9 mouse cellular contexts compared by ENCODE assay signal in genomic region chr2:169360272-169360671, GRCm38 (mm10).
DNase-seq lines count a peak whose midpoint lies in the region; ATAC-seq and TF ChIP-seq lines count a peak whose summit lies in the region.
"Had no signal": no experiment of that assay in that cellular context is flagged by ENCODE, and none has a peak within 500 bp of the region (broad histone marks: within the 10 kb centered on the region; RNA-seq: fewer than 3 reads in every experiment).

No protein-coding gene starts in this region.

- no peaks in the 10 kb centered on the region for H3K27me3 ChIP-seq in kidney, embryonic 16.5 days (ENCODE audit: insufficient read depth, low read length)
- no peaks in the 10 kb centered on the region for H3K27me3 ChIP-seq in lung, postnatal 0 days (replicated peaks; ENCODE audit: insufficient read depth, low read length)

- peak; percentile 7 to 43 for DNase-seq in adrenal gland, adult (ENCODE audit: inconsistent age in 2 of 2, low spot score in 1 of 2)
- no peak for DNase-seq in adrenal gland, adult 8-10 months
- peak; percentile 10 for DNase-seq in adrenal gland, postnatal 25 days
- peak; percentile 44 for DNase-seq in gastrocnemius, postnatal 10 days
- DNase-seq in lung, postnatal 0 days (ENCODE audit: low spot score) = peak; percentile 29
- DNase-seq in retina, embryonic 14.5 days (ENCODE audit: low spot score) = peak; percentile 59

- no peak overlapping the region for H3K27ac ChIP-seq in kidney, embryonic 16.5 days (ENCODE audit: low read length)
- H3K27ac ChIP-seq in lung, postnatal 0 days (ENCODE audit: low read length) = no peak overlapping the region
- H3K27ac ChIP-seq: macrophage had no signal

- TF ChIP-seq EP300 in lung, postnatal 0 days (IDR thresholded peaks at IDR 0.05) = no peak

- no peaks in the 10 kb centered on the region for H3K36me3 ChIP-seq in kidney, embryonic 16.5 days (ENCODE audit: insufficient read depth, low read length)
- H3K36me3 ChIP-seq in lung, postnatal 0 days (ENCODE audit: insufficient read depth, low read length) = no peaks in the 10 kb centered on the region

- no peaks in the 10 kb centered on the region for H3K9me3 ChIP-seq in kidney, embryonic 16.5 days (ENCODE audit: low read length)
- no peaks in the 10 kb centered on the region for H3K9me3 ChIP-seq in lung, postnatal 0 days (ENCODE audit: low read length)

- H3K4me3 ChIP-seq in kidney, embryonic 16.5 days (ENCODE audit: low read length) = peak overlapping the region; percentile 18; the same call in 1 of the 2 replicates
- H3K4me3 ChIP-seq in lung, postnatal 0 days (ENCODE audit: low read depth, low read length) = no peak overlapping the region

- H3K4me2 ChIP-seq in kidney, embryonic 16.5 days (replicated peaks; ENCODE audit: low read depth, low read length) = peak overlapping the region; percentile 49
- H3K4me2 ChIP-seq in lung, postnatal 0 days (replicated peaks; ENCODE audit: low read depth, low read length) = no peak overlapping the region

- WGBS in kidney, embryonic 16.5 days = 16% methylated on average over 15 of the region's 15 CpGs
- WGBS in lung, postnatal 0 days = 13% methylated on average over 15 of the region's 15 CpGs

- peak; percentile 69 for TF ChIP-seq CTCF in lung, postnatal 0 days (IDR thresholded peaks at IDR 0.05)

- ATAC-seq in kidney, embryonic 16.5 days (ENCODE audit: low FRiP score, low TSS enrichment) = no peak
- ATAC-seq in lung, postnatal 0 days = no peak
- ATAC-seq in erythroid progenitor cell, adult 5-6 weeks (replicated peaks; ENCODE audit: low FRiP score, poor library complexity, severe bottlenecking) = no peak

- 0 out of 2 replicates have a peak overlapping the region, but pooled peaks have one; percentile 24 for H3K9ac ChIP-seq in kidney, embryonic 16.5 days (replicated peaks; ENCODE audit: low read length)
- H3K9ac ChIP-seq in lung, postnatal 0 days (replicated peaks; ENCODE audit: low read depth) = no peak overlapping the region

- H3K4me1 ChIP-seq in kidney, embryonic 16.5 days (ENCODE audit: insufficient read depth, low read length) = no peaks in the 10 kb centered on the region
- H3K4me1 ChIP-seq in lung, postnatal 0 days (ENCODE audit: insufficient read depth, low read depth, low read length) = no peaks in the 10 kb centered on the region
